ENCODE assay signal across 8 mouse cellular contexts in genomic region chr7:19004631-19005079, GRCm38 (mm10). TPM values are rescaled to one million over a fixed set of nuclear protein-coding genes. Genes with fewer than 3 reads are reported as not detected.
DNase-seq lines count a peak whose midpoint lies in the region; ATAC-seq lines count a peak whose summit lies in the region.

No protein-coding gene starts in this region.

- peak overlapping the region; percentile 78 for H3K4me3 ChIP-seq in heart, embryonic 12.5 days
- peak overlapping the region; percentile 83 for H3K4me3 ChIP-seq in liver, embryonic 12.5 days
- H3K4me3 ChIP-seq in stomach, embryonic 15.5 days (replicated peaks), result peak overlapping the region; percentile 86

- peaks cover 56% of the 10 kb centered on the region for H3K4me1 ChIP-seq in heart, embryonic 12.5 days (replicated peaks)
- peaks cover 73% of the 10 kb centered on the region for H3K4me1 ChIP-seq in liver, embryonic 12.5 days
- peaks cover 62% of the 10 kb centered on the region for H3K4me1 ChIP-seq in stomach, embryonic 15.5 days

- no peaks in the 10 kb centered on the region for H3K27me3 ChIP-seq in heart, embryonic 12.5 days (replicated peaks)
- H3K27me3 ChIP-seq in liver, embryonic 12.5 days (replicated peaks), result no peaks in the 10 kb centered on the region
- H3K27me3 ChIP-seq in stomach, embryonic 15.5 days (replicated peaks), result no peaks in the 10 kb centered on the region

- no peak for ATAC-seq in heart, embryonic 12.5 days (ENCODE audit: insufficient number of reproducible peaks, low FRiP score)
- no peak for ATAC-seq in liver, embryonic 12.5 days
- no peak for ATAC-seq in stomach, embryonic 15.5 days (ENCODE audit: insufficient read depth, low FRiP score, low read depth)

- H3K27ac ChIP-seq in heart, embryonic 12.5 days (ENCODE audit: poor library complexity, severe bottlenecking), result peak overlapping the region; percentile 96
- peak overlapping the region; percentile 92 for H3K27ac ChIP-seq in liver, embryonic 12.5 days
- peak overlapping the region; percentile 98 for H3K27ac ChIP-seq in stomach, embryonic 15.5 days

- peak; percentile 96 for DNase-seq in heart, adult 11 months
- DNase-seq in heart, postnatal 25 days (ENCODE audit: low spot score), result no peak
- DNase-seq in 3T3-L1 (ENCODE audit: low read depth, low spot score), result peak; percentile 47
- DNase-seq in adrenal gland, postnatal 25 days, result peak; percentile 49
- DNase-seq in thymus, postnatal 14 days, result no peak

- intact Hi-C loops in heart, postnatal 25 days (cut with DNase I), result no loop called here

- peak overlapping the region; percentile 99 for H3K4me2 ChIP-seq in heart, embryonic 12.5 days
- H3K4me2 ChIP-seq in liver, embryonic 12.5 days, result peak overlapping the region; percentile 99
- peak overlapping the region; percentile 95 for H3K4me2 ChIP-seq in stomach, embryonic 15.5 days

- 8% methylated on average over 34 of the region's 34 CpGs for WGBS in heart, embryonic 12.5 days
- WGBS in liver, embryonic 12.5 days (ENCODE audit: insufficient replicate concordance), result 10% methylated on average over 34 of the region's 34 CpGs
- 6% methylated on average over 30 of the region's 34 CpGs for WGBS in stomach, embryonic 15.5 days

- peak overlapping the region; percentile 97 for H3K9ac ChIP-seq in heart, embryonic 12.5 days
- H3K9ac ChIP-seq in liver, embryonic 12.5 days, result peak overlapping the region; percentile 89
- peak overlapping the region; percentile 84 for H3K9ac ChIP-seq in stomach, embryonic 15.5 days

- no peaks in the 10 kb centered on the region for H3K9me3 ChIP-seq in heart, embryonic 12.5 days (replicated peaks)
- no peaks in the 10 kb centered on the region for H3K9me3 ChIP-seq in liver, embryonic 12.5 days (replicated peaks)
- H3K9me3 ChIP-seq in stomach, embryonic 15.5 days, result no peaks in the 10 kb centered on the region

- peaks cover 20% of the 10 kb centered on the region for H3K36me3 ChIP-seq in heart, embryonic 12.5 days
- H3K36me3 ChIP-seq in liver, embryonic 12.5 days, result peaks cover 26% of the 10 kb centered on the region
- H3K36me3 ChIP-seq in stomach, embryonic 15.5 days, result peaks cover 15% of the 10 kb centered on the region

RNA-seq across cellular contexts. Expression of gene Irf2bp1, which starts 0.8 kb away (rescaled TPM):
- total RNA-seq in heart, postnatal 25 days (2021), result 10 to 100 TPM; 20.2 to 23.6 TPM
- 45.8 and 48.3 TPM in 2 replicates for total RNA-seq in adrenal gland, postnatal 25 days (2021)
- polyA plus RNA-seq in heart, embryonic 12.5 days (2016; fragmentation: Nextera tagmentation; extraction: Ambion mirVana), result 21.3 and 22.8 TPM in 2 replicates
- polyA plus RNA-seq in liver, embryonic 12.5 days (2016; fragmentation: Nextera tagmentation; extraction: Ambion mirVana), result 20.1 and 22.3 TPM in 2 replicates
- polyA plus RNA-seq in stomach, embryonic 15.5 days (2015; fragmentation: Nextera tagmentation; extraction: Ambion mirVana), result 23.5 and 28.0 TPM in 2 replicates

RNA-seq across cellular contexts. Expression of gene Mypop, which starts 13.6 kb away (rescaled TPM):
- total RNA-seq in heart, postnatal 25 days (2021), result 1 to 10 TPM; 3.2 to 4.0 TPM
- total RNA-seq in adrenal gland, postnatal 25 days (2021), result 10.9 and 13.0 TPM in 2 replicates
- polyA plus RNA-seq in heart, embryonic 12.5 days (2016; fragmentation: Nextera tagmentation; extraction: Ambion mirVana), result 2.7 and 3.0 TPM in 2 replicates
- 1.3 and 1.7 TPM in 2 replicates for polyA plus RNA-seq in liver, embryonic 12.5 days (2016; fragmentation: Nextera tagmentation; extraction: Ambion mirVana)
- polyA plus RNA-seq in stomach, embryonic 15.5 days (2015; fragmentation: Nextera tagmentation; extraction: Ambion mirVana), result 2.8 and 3.7 TPM in 2 replicates

RNA-seq across cellular contexts. Expression of gene Nanos2, which starts 17.5 kb away (rescaled TPM):
- not detected for total RNA-seq in heart, postnatal 25 days (2021)
- total RNA-seq in adrenal gland, postnatal 25 days (2021), result not detected in 2 replicates
- not detected in 2 replicates for polyA plus RNA-seq in heart, embryonic 12.5 days (2016; fragmentation: Nextera tagmentation; extraction: Ambion mirVana)
- not detected in 2 replicates for polyA plus RNA-seq in liver, embryonic 12.5 days (2016; fragmentation: Nextera tagmentation; extraction: Ambion mirVana)
- not detected in 2 replicates for polyA plus RNA-seq in stomach, embryonic 15.5 days (2015; fragmentation: Nextera tagmentation; extraction: Ambion mirVana)

RNA-seq across cellular contexts. Expression of gene Foxa3, which starts 18.7 kb away (rescaled TPM):
- total RNA-seq in heart, postnatal 25 days (2021), result not detected
- total RNA-seq in adrenal gland, postnatal 25 days (2021), result 0.76 TPM in 1 of 2 replicates, not detected in the other
- 0.37 TPM in 1 of 2 replicates, not detected in the other for polyA plus RNA-seq in heart, embryonic 12.5 days (2016; fragmentation: Nextera tagmentation; extraction: Ambion mirVana)
- polyA plus RNA-seq in liver, embryonic 12.5 days (2016; fragmentation: Nextera tagmentation; extraction: Ambion mirVana), result 25.3 and 26.6 TPM in 2 replicates
- polyA plus RNA-seq in stomach, embryonic 15.5 days (2015; fragmentation: Nextera tagmentation; extraction: Ambion mirVana), result 30.2 and 32.7 TPM in 2 replicates

RNA-seq across cellular contexts. Expression of gene Sympk, which starts 19.5 kb away (rescaled TPM):
- total RNA-seq in heart, postnatal 25 days (2021), result 10 to 100 TPM; 76.3 to 80.1 TPM
- 120 and 126 TPM in 2 replicates for total RNA-seq in adrenal gland, postnatal 25 days (2021)
- polyA plus RNA-seq in heart, embryonic 12.5 days (2016; fragmentation: Nextera tagmentation; extraction: Ambion mirVana), result 33.2 TPM in 2 replicates
- 30.3 and 33.3 TPM in 2 replicates for polyA plus RNA-seq in liver, embryonic 12.5 days (2016; fragmentation: Nextera tagmentation; extraction: Ambion mirVana)
- polyA plus RNA-seq in stomach, embryonic 15.5 days (2015; fragmentation: Nextera tagmentation; extraction: Ambion mirVana), result 28.1 and 32.3 TPM in 2 replicates

Comparison
In these comparisons a context has a peak if more than half of its experiments do, and no peak if none do; other contexts are left out.
1. DNase-seq: peak in heart, adult 11 months (single experiment), 3T3-L1 (single experiment) and adrenal gland, postnatal 25 days (single experiment); none in heart, postnatal 25 days (single experiment) and thymus, postnatal 14 days (single experiment).
2. Peak in every context shown above with its lines, with median percentiles within 50 percentile points of each other: H3K27ac ChIP-seq, H3K4me2 ChIP-seq, H3K4me3 ChIP-seq and H3K9ac ChIP-seq.